Mouse (Mus musculus) olfactory bulb, adult 2 months (tissue): ENCODE results near the gene Tmem174.

Experiments used
- CTCF ChIP-seq: fragments of 200-500 bp; IDR thresholded peaks from 2 replicates; pipeline ENCODE4 v1.5.1; 2012; ENCODE audit warnings: low read depth, mild to moderate bottlenecking, low read length, moderate library complexity; ENCODE audit not compliant: insufficient read depth
- POLR2A ChIP-seq: fragments of 200-500 bp; IDR thresholded peaks from 2 replicates; pipeline ENCODE4 v1.6.1; 2012; ENCODE audit warnings: mild to moderate bottlenecking, low read depth, low read length, moderate library complexity; ENCODE audit not compliant: insufficient read depth

DNA sequence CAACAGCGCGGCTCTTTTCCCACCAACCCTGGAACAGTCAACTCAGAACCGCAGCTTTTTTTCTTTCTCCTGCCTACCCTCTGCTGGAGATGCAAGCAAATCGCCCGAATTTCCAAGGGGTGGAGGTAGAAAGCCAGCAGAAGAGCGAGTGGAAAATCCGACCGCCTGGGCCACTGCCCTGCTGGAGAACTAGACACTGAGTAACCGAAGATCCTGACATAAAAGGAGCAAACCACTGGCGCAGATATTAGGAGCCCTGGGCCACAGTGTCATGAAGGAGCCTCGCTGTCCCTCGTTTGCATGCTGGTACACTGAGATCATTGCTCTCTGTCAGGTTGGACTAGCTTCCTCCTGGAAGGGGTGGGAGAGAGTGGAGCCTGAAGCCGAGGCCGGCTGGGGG lies 49.6 kb downstream of the Tmem174 start:
- TF ChIP-seq CTCF (0 out of 2 replicates have a peak, but pooled peaks have one; percentile 12), POLR2A (no peak)
